Mouse (Mus musculus) hindbrain, embryonic 16.5 days (tissue): ENCODE measurements at regions not wholly inside any gene's neighbourhood (a gene's known extent, or its start where the extent isn't known, plus 50 kb on each side); places are given as distances from the start of the nearest gene placed in this dataset.

Experiments
- ATAC-seq: fragments of 200-750 bp; cut with Nextera tagmentation; 2 replicates; pipeline ENCODE4 v1.8.0; 2017; ENCODE audit warnings: moderate TSS enrichment, moderate library complexity
- H3K27ac ChIP-seq: fragments of 300-500 bp; sonication (generic); 2 replicates; pipeline ENCODE4 v1.5.1; 2014; ENCODE audit warnings: low read depth, mild to moderate bottlenecking, control low read depth, low read length, moderate library complexity
- H3K27me3 ChIP-seq: fragments of 300-500 bp; sonication (generic); replicated peaks from 2 replicates; pipeline ENCODE4 v1.6.1; 2014; ENCODE audit warnings: low read length; ENCODE audit not compliant: control insufficient read depth, insufficient read depth
- H3K36me3 ChIP-seq: fragments of 300-500 bp; sonication (generic); 2 replicates; pipeline ENCODE4 v1.6.1; 2014; ENCODE audit warnings: mild to moderate bottlenecking, low read length, moderate library complexity, mixed read lengths; ENCODE audit not compliant: control insufficient read depth, insufficient read depth
- H3K4me1 ChIP-seq: fragments of 300-500 bp; sonication (generic); 2 replicates; pipeline ENCODE4 v1.6.1; 2014; ENCODE audit warnings: low read depth, low read length; ENCODE audit not compliant: control insufficient read depth, insufficient read depth
- H3K4me2 ChIP-seq: fragments of 300-500 bp; sonication (generic); 2 replicates; pipeline ENCODE4 v1.6.1; 2014; ENCODE audit warnings: mild to moderate bottlenecking, low read length, control low read depth, moderate library complexity
- H3K4me3 ChIP-seq: fragments of 300-500 bp; sonication (generic); 2 replicates; pipeline ENCODE4 v1.5.1; 2014; ENCODE audit warnings: mild to moderate bottlenecking, low read length, control low read depth, moderate library complexity
- H3K9ac ChIP-seq: fragments of 300-500 bp; sonication (generic); 2 replicates; pipeline ENCODE4 v1.6.1; 2014; ENCODE audit warnings: low read depth, mild to moderate bottlenecking, control low read depth, low read length, moderate library complexity
- H3K9me3 ChIP-seq: fragments of 300-500 bp; sonication (generic); 2 replicates; pipeline ENCODE4 v1.6.1; 2014; ENCODE audit warnings: mild to moderate bottlenecking, low read length, moderate library complexity; ENCODE audit not compliant: control insufficient read depth
- WGBS: fragments of 180-500 bp; shearing (Covaris S2); extraction: QIAGEN DNeasy Blood & Tissue Kit; methylation state at CpG from one replicate; pipeline ENCODE4 v1.1.7; 2014; 5-methylcytosine and 5-hydroxymethylcytosine counted together

DNA sequence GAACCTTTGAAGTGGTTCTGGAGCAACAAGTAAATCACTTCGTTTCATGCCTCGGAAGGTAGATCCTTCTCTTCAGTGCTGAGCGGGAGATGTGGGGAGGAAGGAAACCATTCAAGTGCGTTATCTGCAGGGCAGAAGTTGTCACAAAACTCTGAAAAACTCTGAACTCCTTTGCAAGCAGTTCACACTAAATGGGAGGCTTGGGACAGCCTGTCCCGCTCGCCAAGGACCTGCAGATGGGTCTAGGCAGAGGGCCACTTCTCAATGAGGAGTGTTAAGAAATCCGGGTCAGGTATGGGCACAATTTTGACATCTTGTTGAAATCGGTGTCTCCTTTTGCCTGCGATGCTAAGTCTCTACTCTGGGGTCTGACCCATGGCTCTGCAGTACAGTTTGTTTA, 58.6 kb upstream of the Gm10295 start:
- Histone ChIP-seq H3K27me3 (peaks cover 2% of the 10 kb centered on the region; the same call in 1 of the 2 replicates), H3K9me3 (no peaks in the 10 kb centered on the region), H3K4me2 (no peak overlapping the region), H3K9ac (no peak overlapping the region), H3K4me3 (no peak overlapping the region), H3K36me3 (no peaks in the 10 kb centered on the region), H3K4me1 (peaks cover 5% of the 10 kb centered on the region), H3K27ac (no peak overlapping the region)
- WGBS: 83% methylated on average over 9 of the region's 9 CpGs
- ATAC-seq: no peak

DNA sequence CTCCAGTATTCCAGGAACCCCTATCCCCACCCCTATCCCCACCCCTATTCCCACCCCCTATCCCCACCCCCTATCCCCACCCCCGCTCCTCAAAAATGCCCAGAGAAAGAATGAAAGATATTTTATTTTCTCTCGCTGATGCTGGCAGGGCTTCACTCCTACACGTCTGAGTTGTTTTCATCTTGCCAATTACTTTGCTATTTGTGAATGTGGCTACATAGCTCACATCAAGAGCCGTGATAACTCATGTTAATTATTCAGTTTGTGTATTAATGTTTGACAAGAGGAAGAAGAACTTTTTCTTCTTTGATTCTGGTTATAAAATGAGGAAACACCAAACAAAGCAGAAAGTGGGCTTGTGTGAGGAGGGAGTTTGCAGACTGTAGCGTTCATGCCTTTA, 57.8 kb upstream of the Gm10295 start:
- no peak overlapping the region for H3K4me3 ChIP-seq
- H3K36me3 ChIP-seq: no peaks in the 10 kb centered on the region
- H3K27ac ChIP-seq: no peak overlapping the region
- ATAC-seq: no peak
- peaks cover 5% of the 10 kb centered on the region for H3K4me1 ChIP-seq
- WGBS: 49% methylated on average over 5 of the region's 5 CpGs
- peaks cover 2% of the 10 kb centered on the region; the same call in 1 of the 2 replicates for H3K27me3 ChIP-seq
- no peaks in the 10 kb centered on the region for H3K9me3 ChIP-seq
- H3K9ac ChIP-seq: no peak overlapping the region
- no peak overlapping the region for H3K4me2 ChIP-seq

DNA sequence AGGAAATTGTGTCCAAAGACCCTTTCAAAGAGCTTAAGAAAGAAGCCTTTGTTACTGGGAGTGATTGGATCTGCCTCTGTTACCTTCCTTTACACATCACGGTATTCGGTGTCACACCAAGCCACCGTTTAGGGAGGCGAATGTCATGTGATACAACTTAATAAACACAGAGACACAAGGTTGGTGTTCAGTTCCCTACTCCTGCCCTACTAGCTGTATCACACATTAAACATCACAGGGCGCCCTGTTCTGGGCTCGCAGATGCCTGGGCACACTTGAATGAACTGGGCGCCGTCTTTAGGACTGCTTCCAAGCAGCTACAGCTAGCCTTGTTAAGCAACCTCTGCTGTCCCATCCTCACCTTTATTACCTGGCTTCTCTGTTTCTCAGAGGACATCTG, 55.0 kb upstream of the Gm10295 start:
- Histone ChIP-seq H3K27ac (no peak overlapping the region), H3K27me3 (peaks cover 2% of the 10 kb centered on the region; the same call in 1 of the 2 replicates), H3K4me3 (no peak overlapping the region), H3K9me3 (no peaks in the 10 kb centered on the region), H3K9ac (no peak overlapping the region), H3K4me1 (peaks cover under 1% of the 10 kb centered on the region), H3K36me3 (no peaks in the 10 kb centered on the region), H3K4me2 (no peak overlapping the region)
- no peak for ATAC-seq
- WGBS: 80% methylated on average over 8 of the region's 8 CpGs
